Mouse (Mus musculus) B cell, adult 2 months (primary cell): Measurements from ENCODE around the gene Gm6880.
"Not testable (repeated sequence)": the region's sequence is repeated elsewhere in the genome, so short reads cannot be mapped to it uniquely, and the experiment has no call there.

Experiments used
- DNase-seq, 2 experiments: peaks; one replicate each; pipeline ENCODE4 v3.0.0; 2022

Gene Gm6880

GRCm38 (mm10) chrX:74481349-74481885 lies at the start of gene Gm6880:
TSS of gene Gm6880 (minus strand) at chrX:74481399.
- not testable (repeated sequence) for DNase-seq

GRCm38 (mm10) chrX:74517461-74517860 lies 36.3 kb upstream of the Gm6880 start:
- DNase-seq = not testable (repeated sequence)

- no peak for DNase-seq
Measured at GRCm38 (mm10) chrX:74497131-74497530, 15.9 kb upstream of the Gm6880 start.

- peak; percentile 2 for DNase-seq
Measured at GRCm38 (mm10) chrX:74452773-74453172, 28.4 kb downstream of the Gm6880 start.

- DNase-seq = no peak
Measured at GRCm38 (mm10) chrX:74451157-74451912, 29.9 kb downstream of the Gm6880 start.
